Mouse (Mus musculus) thymus, adult 2 months (tissue): Measurements from ENCODE around the gene Ankzf1.

ENCODE experiments used
- CTCF ChIP-seq: fragments of 200-500 bp; IDR thresholded peaks from 2 replicates; pipeline ENCODE4 v1.5.1; 2012; ENCODE audit warnings: mild to moderate bottlenecking, control low read depth, low read length, moderate library complexity, borderline replicate concordance; ENCODE audit not compliant: control insufficient read depth, poor library complexity, insufficient read depth; ENCODE audit errors: extremely low read depth
- POLR2A ChIP-seq: fragments of 200-500 bp; IDR thresholded peaks from 2 replicates; pipeline ENCODE4 v1.6.1; 2012; ENCODE audit warnings: mild to moderate bottlenecking, low read length, control low read depth, moderate library complexity; ENCODE audit not compliant: control insufficient read depth, poor library complexity, insufficient read depth; ENCODE audit errors: extremely low read depth

DNA sequence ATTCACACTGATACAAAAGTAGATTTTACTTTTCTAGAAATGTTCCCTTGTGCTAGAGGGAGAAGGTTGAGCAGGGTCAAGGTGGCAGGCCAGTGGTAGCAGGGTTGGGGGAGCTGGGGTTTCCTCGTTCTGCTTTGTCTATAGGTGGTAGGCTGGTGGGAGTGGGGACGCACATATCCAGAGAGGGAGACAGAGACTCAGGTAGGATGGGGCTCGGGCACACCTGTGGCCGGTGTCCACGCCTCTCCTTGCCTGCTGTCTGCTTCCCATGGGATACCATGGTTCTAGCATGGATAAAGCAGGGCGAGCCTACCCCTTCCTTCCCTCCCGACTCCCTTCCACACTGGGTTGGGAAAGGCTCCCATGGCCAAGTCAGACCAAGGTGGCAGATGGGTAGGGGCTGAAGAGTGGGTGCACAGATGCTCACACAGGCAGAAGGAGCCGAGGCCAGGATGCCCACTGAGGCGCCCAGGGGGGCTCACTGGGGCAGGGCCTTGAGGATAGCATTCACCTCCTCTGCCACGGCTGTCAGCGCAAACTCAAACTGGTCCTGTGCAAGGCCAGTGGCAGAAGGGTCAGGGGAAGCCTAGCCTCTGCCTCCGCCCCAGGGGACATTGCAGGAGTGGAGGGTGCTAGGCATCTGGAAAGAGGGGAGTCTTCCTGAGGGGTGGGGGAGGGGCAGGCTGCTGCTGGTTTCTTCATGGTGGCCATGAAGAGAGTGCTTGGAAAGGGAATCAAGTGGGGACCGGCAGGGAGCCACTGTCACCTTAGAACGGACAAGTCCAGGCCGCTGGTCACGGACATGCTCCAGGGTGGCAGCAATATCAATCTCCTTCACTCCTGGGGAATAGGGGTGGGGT lies 55.4 kb downstream of the Ankzf1 start:
- TF ChIP-seq CTCF (no peak), POLR2A (no peak)
